Mouse (Mus musculus): ENCODE results near the gene Cyp2t4. TPM values are rescaled to one million over a fixed set of nuclear protein-coding genes. Genes with fewer than 3 reads are reported as not detected.

Cyp2t4 gene
- polyA plus RNA-seq, 1 experiment from 2014 or later: not detected

DNA sequence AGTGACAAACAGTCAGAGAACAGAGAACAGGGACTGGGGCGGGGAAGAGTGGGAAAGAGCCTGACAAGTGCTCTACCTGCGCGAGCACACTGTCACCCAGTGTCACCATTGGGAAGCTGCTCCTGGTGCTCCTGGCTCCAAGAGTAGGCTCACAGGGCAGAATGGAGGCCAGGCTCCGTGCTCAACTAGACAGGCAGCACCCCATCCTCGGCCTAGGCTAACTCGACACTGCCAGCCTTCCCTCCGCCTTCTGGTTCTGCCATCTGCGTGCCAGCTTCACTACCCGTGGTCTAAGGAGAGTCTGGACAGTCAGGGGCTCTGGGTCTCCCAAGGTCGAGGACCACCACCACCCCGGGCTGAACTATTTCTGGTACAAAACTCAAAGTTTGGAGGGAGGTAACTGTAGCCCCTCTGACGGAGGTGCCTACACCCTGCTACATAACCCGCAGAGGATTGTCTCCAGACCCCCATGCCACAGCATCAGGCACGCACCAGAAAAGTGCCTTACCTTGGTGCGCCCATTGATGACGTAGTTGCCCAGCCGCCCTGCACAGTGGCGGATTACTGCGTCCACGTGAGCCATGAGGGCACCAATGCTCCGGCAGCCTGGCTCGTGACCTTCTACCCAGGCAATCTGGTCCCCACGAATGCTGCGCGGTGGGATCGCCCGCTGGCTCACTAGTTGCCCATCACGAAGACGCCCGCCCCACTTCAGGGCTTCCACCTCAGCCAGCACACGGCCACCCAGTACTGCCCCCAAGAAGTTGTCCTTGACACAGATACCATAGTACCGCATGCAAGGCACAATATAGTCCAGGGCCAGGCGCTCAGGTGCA is 10.8 kb downstream of the Cyp2t4 start:
- ATAC-seq (ENCODE audit: low FRiP score) (no peak), DNase-seq (ENCODE audit: low spot score) (no peak)
- Histone ChIP-seq H3K9me3 (ENCODE audit: control insufficient read depth, low read length) (no peaks in the 10 kb centered on the region), H3K36me3 (ENCODE audit: control insufficient read depth, insufficient read depth, low read length) (peaks cover 7% of the 10 kb centered on the region; the same call in 1 of the 2 replicates), H3K4me2 (replicated peaks; ENCODE audit: low read depth, low read length) (peak overlapping the region; percentile 46), H3K4me3 (ENCODE audit: low read depth, low read length) (peak overlapping the region; percentile 65), H3K27ac (ENCODE audit: low read depth, low read length) (no peak overlapping the region), H3K4me1 (replicated peaks; ENCODE audit: control insufficient read depth, insufficient read depth, low read length) (peaks cover 22% of the 10 kb centered on the region), H3K27me3 (ENCODE audit: control insufficient read depth, insufficient read depth, low read length) (no peaks in the 10 kb centered on the region), H3K9ac (ENCODE audit: low read depth, low read length) (peak overlapping the region; percentile 36; the same call in 1 of the 2 replicates)
- 86% methylated on average over 33 of the region's 33 CpGs for WGBS

DNA sequence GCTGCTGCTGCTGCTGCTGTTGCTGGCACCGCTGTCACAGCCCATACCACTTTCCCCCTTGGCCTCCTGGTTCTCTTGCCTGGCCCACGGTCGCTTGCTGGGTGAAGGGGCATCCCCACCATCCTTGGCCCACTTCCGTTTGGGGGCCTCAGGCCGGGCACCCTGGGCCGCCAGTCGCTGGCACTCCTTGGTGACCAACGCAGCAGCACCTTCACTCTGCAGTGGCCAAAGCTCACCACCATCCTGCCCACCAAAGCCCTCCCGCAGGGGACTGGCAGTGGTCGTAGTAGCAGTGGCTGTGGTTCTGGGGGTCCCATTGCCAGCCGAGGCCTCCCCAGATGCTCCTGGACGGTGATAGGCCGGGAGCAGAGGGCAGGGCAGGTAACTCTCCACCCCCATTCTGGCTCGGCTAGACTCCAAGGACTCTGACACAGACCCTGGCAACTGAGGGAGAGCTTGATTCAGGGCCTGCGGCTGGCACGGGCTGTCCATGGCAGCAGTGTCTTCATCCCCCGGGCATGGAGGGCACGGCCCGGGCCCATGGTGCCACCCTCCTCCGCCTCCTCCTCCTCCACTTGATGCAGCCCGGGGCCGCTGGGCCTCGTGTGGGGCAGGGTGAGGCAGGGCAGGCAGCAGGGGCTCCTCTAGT is 11.6 kb downstream of the Cyp2t4 start:
- Histone ChIP-seq H3K27me3 (ENCODE audit: control insufficient read depth, insufficient read depth, low read length) (no peaks in the 10 kb centered on the region), H3K4me2 (replicated peaks; ENCODE audit: low read depth, low read length) (peak overlapping the region; percentile 46), H3K27ac (ENCODE audit: low read depth, low read length) (no peak overlapping the region), H3K36me3 (ENCODE audit: control insufficient read depth, insufficient read depth, low read length) (peaks cover 5% of the 10 kb centered on the region; the same call in 1 of the 2 replicates), H3K9me3 (ENCODE audit: control insufficient read depth, low read length) (no peaks in the 10 kb centered on the region), H3K9ac (ENCODE audit: low read depth, low read length) (peak overlapping the region; percentile 60; the same call in 1 of the 2 replicates), H3K4me1 (replicated peaks; ENCODE audit: control insufficient read depth, insufficient read depth, low read length) (peaks cover 22% of the 10 kb centered on the region), H3K4me3 (ENCODE audit: low read depth, low read length) (peak overlapping the region; percentile 65)
- WGBS: 78% methylated on average over 23 of the region's 23 CpGs
- no peak for ATAC-seq (ENCODE audit: low FRiP score)
- no peak for DNase-seq (ENCODE audit: low spot score)

DNA sequence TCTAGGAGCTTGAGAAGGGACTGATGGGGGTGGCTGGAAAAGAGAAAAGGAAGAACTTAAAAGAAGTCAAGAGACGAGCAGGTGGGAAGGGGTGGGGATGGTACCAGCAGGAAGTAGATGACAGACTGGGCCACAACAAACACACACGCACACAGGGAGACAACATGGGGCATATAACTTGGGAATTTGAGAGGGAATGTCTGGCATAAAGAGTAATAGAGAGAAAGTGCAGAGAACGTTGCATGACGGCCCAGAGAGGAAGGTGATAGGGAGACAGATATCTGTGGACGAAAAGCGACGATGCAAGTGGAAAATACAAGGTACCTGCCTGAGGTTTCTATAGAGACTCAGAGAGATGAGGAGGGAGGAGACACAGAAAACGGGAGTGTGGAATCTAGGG is 12.2 kb downstream of the Cyp2t4 start:
- ATAC-seq (ENCODE audit: low FRiP score) (no peak), DNase-seq (ENCODE audit: low spot score) (no peak)
- 6% methylated on average over 8 of the region's 8 CpGs for WGBS
- Histone ChIP-seq H3K27me3 (ENCODE audit: control insufficient read depth, insufficient read depth, low read length) (no peaks in the 10 kb centered on the region), H3K36me3 (ENCODE audit: control insufficient read depth, insufficient read depth, low read length) (peaks cover 5% of the 10 kb centered on the region; the same call in 1 of the 2 replicates), H3K4me3 (ENCODE audit: low read depth, low read length) (peak overlapping the region; percentile 65), H3K9me3 (ENCODE audit: control insufficient read depth, low read length) (no peaks in the 10 kb centered on the region), H3K9ac (ENCODE audit: low read depth, low read length) (peak overlapping the region; percentile 60), H3K4me2 (replicated peaks; ENCODE audit: low read depth, low read length) (peak overlapping the region; percentile 46), H3K4me1 (replicated peaks; ENCODE audit: control insufficient read depth, insufficient read depth, low read length) (peaks cover 22% of the 10 kb centered on the region), H3K27ac (ENCODE audit: low read depth, low read length) (peak overlapping the region; percentile 98)

DNA sequence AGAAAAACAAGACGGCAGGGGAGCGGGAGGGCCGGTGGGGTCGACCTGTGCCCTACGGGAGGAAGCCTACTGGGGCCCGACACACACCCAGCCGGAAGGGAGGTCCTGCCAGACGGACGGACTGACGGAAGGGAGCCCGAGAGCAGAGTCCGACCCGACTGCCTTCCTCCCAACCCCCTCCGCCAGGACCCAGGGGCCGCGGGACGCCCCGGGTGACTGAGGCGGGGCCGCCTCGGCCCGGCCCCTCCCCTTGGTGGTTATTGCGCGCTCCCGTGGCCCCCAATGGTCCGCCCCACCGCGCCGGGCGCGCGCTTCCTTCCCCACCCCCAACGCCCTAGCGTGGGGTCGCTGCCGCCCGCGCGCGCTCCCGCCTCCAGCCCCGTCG is 12.7 kb downstream of the Cyp2t4 start:
- Histone ChIP-seq H3K4me2 (replicated peaks; ENCODE audit: low read depth, low read length) (peak overlapping the region; percentile 46), H3K4me1 (replicated peaks; ENCODE audit: control insufficient read depth, insufficient read depth, low read length) (peaks cover 22% of the 10 kb centered on the region), H3K4me3 (ENCODE audit: low read depth, low read length) (peak overlapping the region; percentile 65), H3K9me3 (ENCODE audit: control insufficient read depth, low read length) (no peaks in the 10 kb centered on the region), H3K9ac (ENCODE audit: low read depth, low read length) (peak overlapping the region; percentile 60), H3K27ac (ENCODE audit: low read depth, low read length) (peak overlapping the region; percentile 98), H3K36me3 (ENCODE audit: control insufficient read depth, insufficient read depth, low read length) (peaks cover 5% of the 10 kb centered on the region; the same call in 1 of the 2 replicates), H3K27me3 (ENCODE audit: control insufficient read depth, insufficient read depth, low read length) (no peaks in the 10 kb centered on the region)
- peak; percentile 89 for DNase-seq (ENCODE audit: low spot score)
- WGBS: 0% methylated on average over 24 of the region's 43 CpGs
- peak; percentile 78 for ATAC-seq (ENCODE audit: low FRiP score)

- H3K9me3 ChIP-seq (ENCODE audit: control insufficient read depth, low read length): no peaks in the 10 kb centered on the region
- peak within 1 kb of the TSS; percentile 65 for H3K4me3 ChIP-seq (ENCODE audit: low read depth, low read length)
- peaks cover 5% of the 10 kb centered on the region; the same call in 1 of the 2 replicates for H3K36me3 ChIP-seq (ENCODE audit: control insufficient read depth, insufficient read depth, low read length)
- whole genome bisulfite sequencing: 2% methylated on average over 55 of the region's 61 CpGs
- H3K9ac ChIP-seq (ENCODE audit: low read depth, low read length): peak within 1 kb of the TSS; percentile 60
- ATAC-seq (ENCODE audit: low FRiP score): peak; percentile 91
- peak within 1 kb of the TSS; percentile 46 for H3K4me2 ChIP-seq (replicated peaks; ENCODE audit: low read depth, low read length)
- peak within 1 kb of the TSS; percentile 98 for H3K27ac ChIP-seq (ENCODE audit: low read depth, low read length)
- H3K4me1 ChIP-seq (replicated peaks; ENCODE audit: control insufficient read depth, insufficient read depth, low read length): peaks cover 18% of the 10 kb centered on the region
- peak; percentile 95 for DNase-seq (ENCODE audit: low spot score)
- no peaks in the 10 kb centered on the region for H3K27me3 ChIP-seq (ENCODE audit: control insufficient read depth, insufficient read depth, low read length)
Observed at GRCm38 (mm10) chr7:27166614-27167474, 13.3 kb downstream of the Cyp2t4 start, which contains the start of gene Egln2. TSS of gene Egln2 (minus strand) at chr7:27166802.

DNA sequence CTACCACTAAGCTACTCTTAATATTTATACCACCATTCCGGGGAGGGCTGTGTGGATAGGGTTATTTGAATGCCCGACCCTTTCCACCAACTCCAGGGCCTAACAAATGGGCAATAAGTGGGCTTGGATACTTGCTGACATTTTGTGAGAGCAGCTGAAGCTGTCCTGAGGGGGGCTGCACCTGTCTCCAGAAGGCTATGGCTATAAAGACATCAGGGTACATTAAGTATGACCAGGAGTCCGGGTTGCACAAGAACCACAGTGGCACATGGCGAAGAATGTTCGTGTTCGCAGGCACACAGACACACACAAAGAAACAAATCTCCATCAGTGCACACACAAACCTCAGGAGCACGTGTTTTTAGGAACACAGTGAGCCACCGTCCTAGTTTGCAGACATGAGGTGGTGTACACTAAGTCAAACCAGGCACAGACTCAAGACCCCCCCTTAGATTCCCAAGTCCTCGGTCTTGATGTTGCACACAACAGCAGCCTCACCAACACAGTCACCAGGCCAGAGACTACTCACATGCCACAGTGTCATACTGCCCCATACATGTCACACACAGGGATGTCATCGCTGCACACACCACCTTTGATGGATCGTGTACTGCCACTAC is 14.1 kb downstream of the Cyp2t4 start:
- H3K36me3 ChIP-seq (ENCODE audit: control insufficient read depth, insufficient read depth, low read length): peaks cover 5% of the 10 kb centered on the region; the same call in 1 of the 2 replicates
- H3K4me1 ChIP-seq (replicated peaks; ENCODE audit: control insufficient read depth, insufficient read depth, low read length): peaks cover 18% of the 10 kb centered on the region
- DNase-seq (ENCODE audit: low spot score) (no peak), ATAC-seq (ENCODE audit: low FRiP score) (peak; percentile 0; the same call in 1 of the 2 replicates)
- H3K27me3 ChIP-seq (ENCODE audit: control insufficient read depth, insufficient read depth, low read length): no peaks in the 10 kb centered on the region
- H3K27ac ChIP-seq (ENCODE audit: low read depth, low read length): peak overlapping the region; percentile 98
- peak overlapping the region; percentile 65 for H3K4me3 ChIP-seq (ENCODE audit: low read depth, low read length)
- H3K4me2 ChIP-seq (replicated peaks; ENCODE audit: low read depth, low read length): peak overlapping the region; percentile 46
- peak overlapping the region; percentile 60 for H3K9ac ChIP-seq (ENCODE audit: low read depth, low read length)
- WGBS: 78% methylated on average over 11 of the region's 11 CpGs
- no peaks in the 10 kb centered on the region for H3K9me3 ChIP-seq (ENCODE audit: control insufficient read depth, low read length)

DNA sequence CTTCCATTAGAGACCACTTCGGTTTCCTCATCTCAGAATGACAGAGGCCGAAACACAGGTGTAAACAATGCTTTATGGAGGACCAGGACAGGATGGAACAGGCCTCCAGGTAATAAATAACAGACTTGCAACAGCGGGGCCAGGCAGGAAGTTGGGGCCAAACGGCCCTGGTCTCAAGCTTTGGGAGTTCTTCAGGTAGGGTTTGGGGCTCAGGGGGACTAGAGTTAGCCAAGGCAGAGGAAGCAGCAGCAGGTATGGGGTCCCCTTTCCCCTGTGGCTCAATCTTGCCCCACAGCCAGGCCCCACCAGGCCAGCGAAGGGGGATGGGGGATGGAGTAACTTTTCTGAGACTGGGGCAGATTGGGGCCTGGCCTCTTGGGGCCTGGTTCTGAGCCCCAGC is 14.9 kb downstream of the Cyp2t4 start:
- Histone ChIP-seq H3K4me3 (ENCODE audit: low read depth, low read length) (no peak overlapping the region), H3K27ac (ENCODE audit: low read depth, low read length) (no peak overlapping the region), H3K36me3 (ENCODE audit: control insufficient read depth, insufficient read depth, low read length) (peaks cover 5% of the 10 kb centered on the region; the same call in 1 of the 2 replicates), H3K4me1 (replicated peaks; ENCODE audit: control insufficient read depth, insufficient read depth, low read length) (peaks cover 15% of the 10 kb centered on the region), H3K4me2 (replicated peaks; ENCODE audit: low read depth, low read length) (no peak overlapping the region), H3K9ac (ENCODE audit: low read depth, low read length) (no peak overlapping the region), H3K27me3 (ENCODE audit: control insufficient read depth, insufficient read depth, low read length) (no peaks in the 10 kb centered on the region), H3K9me3 (ENCODE audit: control insufficient read depth, low read length) (no peaks in the 10 kb centered on the region)
- no peak for ATAC-seq (ENCODE audit: low FRiP score)
- DNase-seq (ENCODE audit: low spot score): no peak
- WGBS: 95% methylated on average over 5 of the region's 5 CpGs

GRCm38 (mm10) chr7:27170981-27171380 is 17.5 kb downstream of the Cyp2t4 start:
- DNase-seq (ENCODE audit: low spot score) (no peak), ATAC-seq (ENCODE audit: low FRiP score) (no peak)
- 93% methylated on average over 3 of the region's 3 CpGs for WGBS
- H3K27ac ChIP-seq (ENCODE audit: low read depth, low read length): no peak overlapping the region
- no peak overlapping the region for H3K4me2 ChIP-seq (replicated peaks; ENCODE audit: low read depth, low read length)
- no peaks in the 10 kb centered on the region for H3K36me3 ChIP-seq (ENCODE audit: control insufficient read depth, insufficient read depth, low read length)
- no peak overlapping the region for H3K4me3 ChIP-seq (ENCODE audit: low read depth, low read length)
- no peak overlapping the region for H3K9ac ChIP-seq (ENCODE audit: low read depth, low read length)
- H3K9me3 ChIP-seq (ENCODE audit: control insufficient read depth, low read length): no peaks in the 10 kb centered on the region
- no peaks in the 10 kb centered on the region for H3K4me1 ChIP-seq (replicated peaks; ENCODE audit: control insufficient read depth, insufficient read depth, low read length)
- no peaks in the 10 kb centered on the region for H3K27me3 ChIP-seq (ENCODE audit: control insufficient read depth, insufficient read depth, low read length)
